Mouse (Mus musculus): ENCODE data around the gene Gstm7.
"Not testable (repeated sequence)": the region's sequence is repeated elsewhere in the genome, so short reads cannot be mapped to it uniquely, and the experiment has no call there.

Gstm7 gene

GRCm38 (mm10) chr3:107931670-107932069, at the start of gene Gstm7:
Gstm7 (minus strand) TSS chr3:107931817.
- peak; percentile 100 for DNase-seq (ENCODE audit: low read depth, low spot score)

- peak; percentile 60 for DNase-seq (ENCODE audit: low read depth, low spot score)
Observed at GRCm38 (mm10) chr3:107981261-107981660, 49.6 kb upstream of the Gstm7 start.

- DNase-seq (ENCODE audit: low read depth, low spot score): no peak
Observed at GRCm38 (mm10) chr3:107977691-107978090, 46.1 kb upstream of the Gstm7 start.

GRCm38 (mm10) chr3:107974237-107974636, 42.6 kb upstream of the Gstm7 start:
- no peak for DNase-seq (ENCODE audit: low read depth, low spot score)

- DNase-seq (ENCODE audit: low read depth, low spot score): no peak
Observed at GRCm38 (mm10) chr3:107972070-107972469, 40.5 kb upstream of the Gstm7 start.

GRCm38 (mm10) chr3:107971101-107971500, 39.5 kb upstream of the Gstm7 start:
- not testable (repeated sequence) for DNase-seq (ENCODE audit: low read depth, low spot score)

- DNase-seq (ENCODE audit: low read depth, low spot score): peak; percentile 74
Observed at GRCm38 (mm10) chr3:107968724-107969395, 37.2 kb upstream of the Gstm7 start, which contains the start of gene Gstm3. Gstm3 (minus strand) TSS chr3:107969283.

- no peak for DNase-seq (ENCODE audit: low read depth, low spot score)
Observed at GRCm38 (mm10) chr3:107966631-107967030, 35.0 kb upstream of the Gstm7 start.

GRCm38 (mm10) chr3:107965592-107965991, 34.0 kb upstream of the Gstm7 start:
- DNase-seq (ENCODE audit: low read depth, low spot score): peak; percentile 36

GRCm38 (mm10) chr3:107964656-107965308, 33.2 kb upstream of the Gstm7 start:
- DNase-seq (ENCODE audit: low read depth, low spot score): peak; percentile 50

- DNase-seq (ENCODE audit: low read depth, low spot score): no peak
Observed at GRCm38 (mm10) chr3:107964026-107964425, 32.4 kb upstream of the Gstm7 start.

GRCm38 (mm10) chr3:107955260-107955659, 23.6 kb upstream of the Gstm7 start:
- DNase-seq (ENCODE audit: low read depth, low spot score): peak; percentile 64

GRCm38 (mm10) chr3:107953906-107954305, 22.3 kb upstream of the Gstm7 start:
- DNase-seq (ENCODE audit: low read depth, low spot score): no peak

GRCm38 (mm10) chr3:107953328-107953755, 21.7 kb upstream of the Gstm7 start:
- DNase-seq (ENCODE audit: low read depth, low spot score): peak; percentile 87

GRCm38 (mm10) chr3:107950531-107950930, 18.9 kb upstream of the Gstm7 start:
- DNase-seq (ENCODE audit: low read depth, low spot score): no peak

GRCm38 (mm10) chr3:107949461-107949860, 17.8 kb upstream of the Gstm7 start:
- not testable (repeated sequence) for DNase-seq (ENCODE audit: low read depth, low spot score)

- peak; percentile 39 for DNase-seq (ENCODE audit: low read depth, low spot score)
Observed at GRCm38 (mm10) chr3:107945729-107946128, 14.1 kb upstream of the Gstm7 start.

GRCm38 (mm10) chr3:107943239-107943990, 11.8 kb upstream of the Gstm7 start, which contains the start of gene Gstm6:
Gstm6 (minus strand) TSS chr3:107943749.
- peak; percentile 93 for DNase-seq (ENCODE audit: low read depth, low spot score)

- no peak for DNase-seq (ENCODE audit: low read depth, low spot score)
Observed at GRCm38 (mm10) chr3:107941261-107941660, 9.6 kb upstream of the Gstm7 start.

GRCm38 (mm10) chr3:107940524-107940923, 8.9 kb upstream of the Gstm7 start:
- no peak for DNase-seq (ENCODE audit: low read depth, low spot score)

GRCm38 (mm10) chr3:107939830-107940229, 8.2 kb upstream of the Gstm7 start:
- no peak for DNase-seq (ENCODE audit: low read depth, low spot score)

- DNase-seq (ENCODE audit: low read depth, low spot score): peak; percentile 83
Observed at GRCm38 (mm10) chr3:107939403-107939802, 7.8 kb upstream of the Gstm7 start.

Data from ZHBTc4 (cell line).